ENCODE assay signal across 8 mouse cellular contexts in the genomic region with DNA sequence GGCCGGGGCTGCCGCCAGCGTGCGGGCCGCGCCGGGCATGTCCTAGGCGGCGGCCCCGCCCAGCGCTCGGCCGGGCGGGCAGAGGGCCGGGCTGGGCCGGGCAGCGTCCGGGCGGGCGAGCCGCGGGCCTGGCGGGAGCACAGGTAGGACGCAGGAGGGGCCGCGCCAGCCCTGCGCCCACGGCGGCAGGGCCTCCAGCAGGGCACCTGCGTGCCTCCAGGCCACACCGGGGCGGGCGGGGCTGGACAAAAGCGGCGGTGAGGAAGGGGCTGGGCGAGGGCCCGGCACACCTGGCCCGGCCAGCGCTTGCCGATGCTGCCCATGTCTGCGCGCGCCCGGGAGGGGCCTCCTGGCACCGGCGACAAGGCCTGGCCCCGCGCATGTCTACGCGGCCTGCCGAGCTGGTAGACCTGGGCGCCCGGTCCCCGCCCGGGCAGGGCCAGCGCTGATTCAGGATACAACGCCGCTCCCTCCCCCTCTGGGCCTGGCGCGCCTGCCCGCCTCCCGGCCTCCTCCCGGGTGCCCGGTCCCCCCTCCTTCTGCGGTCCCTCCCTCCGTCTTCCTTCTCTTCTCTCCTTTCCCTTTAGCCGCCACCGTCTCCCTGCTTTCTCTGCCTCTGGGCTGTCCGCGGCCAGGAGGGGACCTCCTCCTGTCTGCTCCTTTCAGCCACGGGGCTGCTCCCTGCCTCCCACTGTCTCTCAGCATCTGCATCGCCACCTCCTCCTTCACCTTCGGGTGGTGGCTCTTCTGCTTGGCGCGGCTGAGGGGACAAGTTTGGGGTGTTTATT. TPM values are rescaled to one million over a fixed set of nuclear protein-coding genes. Genes with fewer than 3 reads are reported as not detected.
DNase-seq lines count a peak whose midpoint lies in the region; ATAC-seq and TF ChIP-seq lines count a peak whose summit lies in the region.

No protein-coding gene starts in this region.

- H3K4me3 ChIP-seq in thymus, adult 2 months (ENCODE audit: control insufficient read depth, insufficient read depth, low read length), result peak overlapping the region; percentile 57
- H3K4me3 ChIP-seq in heart, adult 2 months, result peak overlapping the region; percentile 71
- H3K4me3 ChIP-seq in lung, postnatal 0 days (ENCODE audit: low read depth, low read length), result peak overlapping the region; percentile 77

- H3K36me3 ChIP-seq in thymus, adult 2 months (ENCODE audit: control insufficient read depth, insufficient read depth, low read length), result no peaks in the 10 kb centered on the region
- no peaks in the 10 kb centered on the region for H3K36me3 ChIP-seq in heart, adult 2 months (ENCODE audit: control insufficient read depth, insufficient read depth, low read length)
- no peaks in the 10 kb centered on the region for H3K36me3 ChIP-seq in lung, postnatal 0 days (ENCODE audit: insufficient read depth, low read length)

- ATAC-seq in lung, postnatal 0 days, result peak; percentile 54

- no peak for TF ChIP-seq CTCF in thymus, adult 2 months (IDR thresholded peaks at IDR 0.05; ENCODE audit: borderline replicate concordance, control insufficient read depth, extremely low read depth, insufficient read depth, low read length, poor library complexity)
- TF ChIP-seq CTCF in heart, adult 2 months (IDR thresholded peaks at IDR 0.05), result no peak
- TF ChIP-seq CTCF in lung, postnatal 0 days (IDR thresholded peaks at IDR 0.05), result no peak

- TF ChIP-seq EP300 in heart, adult 2 months (IDR thresholded peaks at IDR 0.05; ENCODE audit: insufficient read depth, low read depth, low read length), result no peak
- no peak for TF ChIP-seq EP300 in lung, postnatal 0 days (IDR thresholded peaks at IDR 0.05)

- H3K4me1 ChIP-seq in thymus, adult 2 months (replicated peaks; ENCODE audit: control insufficient read depth, insufficient read depth, low read length), result peaks cover 14% of the 10 kb centered on the region
- H3K4me1 ChIP-seq in heart, adult 2 months (ENCODE audit: control insufficient read depth, insufficient read depth, low read length), result peaks cover 3% of the 10 kb centered on the region; the same call in 1 of the 2 replicates
- H3K4me1 ChIP-seq in lung, postnatal 0 days (ENCODE audit: insufficient read depth, low read depth, low read length), result no peaks in the 10 kb centered on the region

- H3K4me2 ChIP-seq in lung, postnatal 0 days (replicated peaks; ENCODE audit: low read depth, low read length), result peak overlapping the region; percentile 97

- no peaks in the 10 kb centered on the region for H3K79me2 ChIP-seq in heart, adult 2 months (replicated peaks; ENCODE audit: control insufficient read depth, insufficient read depth, low read length)

- no peaks in the 10 kb centered on the region; the same call in 1 of the 2 replicates for H3K27me3 ChIP-seq in thymus, adult 2 months (ENCODE audit: control insufficient read depth, insufficient read depth, low read length)
- H3K27me3 ChIP-seq in heart, adult 2 months (ENCODE audit: control insufficient read depth, insufficient read depth, low read length), result no peaks in the 10 kb centered on the region; the same call in 1 of the 2 replicates
- no peaks in the 10 kb centered on the region for H3K27me3 ChIP-seq in lung, postnatal 0 days (replicated peaks; ENCODE audit: insufficient read depth, low read length)

- intact Hi-C loops in heart, adult 2 months (cut with DNase I), result no loop called here

- no peak for TF ChIP-seq POLR2A in thymus, adult 2 months (IDR thresholded peaks at IDR 0.05; ENCODE audit: control insufficient read depth, extremely low read depth, insufficient read depth, low read length, poor library complexity)
- no peak for TF ChIP-seq POLR2A in heart, adult 2 months (IDR thresholded peaks at IDR 0.05; ENCODE audit: insufficient read depth, low read depth, low read length)

- no peaks in the 10 kb centered on the region for H3K9me3 ChIP-seq in lung, postnatal 0 days (ENCODE audit: low read length)

- 1% methylated on average over 74 of the region's 75 CpGs for WGBS in thymus, adult 2 months
- WGBS in heart, adult 2 months, result 1% methylated on average over 68 of the region's 75 CpGs
- 2% methylated on average over 37 of the region's 75 CpGs for WGBS in lung, postnatal 0 days

- peak overlapping the region; percentile 88 for H3K9ac ChIP-seq in heart, adult 2 months (ENCODE audit: low read depth, low read length)
- H3K9ac ChIP-seq in lung, postnatal 0 days (replicated peaks; ENCODE audit: low read depth), result peak overlapping the region; percentile 75

- H3K27ac ChIP-seq in thymus, adult 2 months (ENCODE audit: control insufficient read depth, insufficient read depth, low read length), result no peak overlapping the region
- H3K27ac ChIP-seq in heart, adult 2 months, result peak overlapping the region; percentile 56
- H3K27ac ChIP-seq in lung, postnatal 0 days (ENCODE audit: low read length), result peak overlapping the region; percentile 97

- peak; percentile 33 for DNase-seq in thymus, adult 2 months
- no peak for DNase-seq in thymus, adult 18-20 months
- peak; percentile 80 to 84 for DNase-seq in cerebellum, postnatal 25 days
- peak; percentile 70 to 71 for DNase-seq in heart, adult 2 months
- DNase-seq in kidney, adult 8-10 months, result peak; percentile 69 to 70
- peak; percentile 80 for DNase-seq in lung, postnatal 0 days (ENCODE audit: low spot score)
- peak; percentile 46 for DNase-seq in ovary, postnatal 14 days (ENCODE audit: low spot score)
- no peak for DNase-seq in layer of hippocampus, postnatal 25 days (ENCODE audit: extremely low spot score in 1 of 2, low spot score in 1 of 2)

RNA-seq across cellular contexts. Expression of a gene that starts 2.2 kb away (rescaled TPM):
- 21.1 and 22.8 TPM in 2 replicates for polyA plus RNA-seq in thymus, adult 2 months (2012; rRNA removed)
- total RNA-seq in heart, adult 2 months (2021), result 10 to 100 TPM; 10.8 to 11.5 TPM
- 9.6 and 10.7 TPM in 2 replicates for polyA plus RNA-seq in heart, adult 2 months (2012; rRNA removed)
- polyA plus RNA-seq in lung, postnatal 0 days (2015; fragmentation: Nextera tagmentation; extraction: Ambion mirVana), result 17.5 and 20.8 TPM in 2 replicates
- total RNA-seq in layer of hippocampus, postnatal 25 days (2021), result 100 to 1,000 TPM; 180 to 192 TPM

RNA-seq across cellular contexts. Expression of a gene that starts 38.0 kb away (rescaled TPM):
- polyA plus RNA-seq in thymus, adult 2 months (2012; rRNA removed), result 82.3 and 99.8 TPM in 2 replicates
- total RNA-seq in heart, adult 2 months (2021), result 1 to 10 TPM; 6.6 to 6.8 TPM
- 17.2 and 23.5 TPM in 2 replicates for polyA plus RNA-seq in heart, adult 2 months (2012; rRNA removed)
- polyA plus RNA-seq in lung, postnatal 0 days (2015; fragmentation: Nextera tagmentation; extraction: Ambion mirVana), result 19.6 and 23.8 TPM in 2 replicates
- 10 to 100 TPM; 11.1 to 11.9 TPM for total RNA-seq in layer of hippocampus, postnatal 25 days (2021)

RNA-seq across cellular contexts. Expression of a gene that starts 43.8 kb away (rescaled TPM):
- polyA plus RNA-seq in thymus, adult 2 months (2012; rRNA removed), result 15.9 and 17.8 TPM in 2 replicates
- 1 to 10 TPM; 4.4 to 5.9 TPM for total RNA-seq in heart, adult 2 months (2021)
- polyA plus RNA-seq in heart, adult 2 months (2012; rRNA removed), result 9.5 and 13.6 TPM in 2 replicates
- polyA plus RNA-seq in lung, postnatal 0 days (2015; fragmentation: Nextera tagmentation; extraction: Ambion mirVana), result 14.0 and 14.6 TPM in 2 replicates
- under 1 TPM; 0.40 to 0.76 TPM for total RNA-seq in layer of hippocampus, postnatal 25 days (2021)

RNA-seq across cellular contexts. Expression of a gene that starts 47.8 kb away (rescaled TPM):
- 220 and 229 TPM in 2 replicates for polyA plus RNA-seq in thymus, adult 2 months (2012; rRNA removed)
- 100 to 1,000 TPM; 189 to 207 TPM for total RNA-seq in heart, adult 2 months (2021)
- 148 and 149 TPM in 2 replicates for polyA plus RNA-seq in heart, adult 2 months (2012; rRNA removed)
- 78.8 and 91.3 TPM in 2 replicates for polyA plus RNA-seq in lung, postnatal 0 days (2015; fragmentation: Nextera tagmentation; extraction: Ambion mirVana)
- total RNA-seq in layer of hippocampus, postnatal 25 days (2021), result 100 to 1,000 TPM; 147 to 158 TPM

Comparison
In these comparisons a context has a peak if more than half of its experiments do, and no peak if none do; other contexts are left out.
1. DNase-seq: peak in thymus, adult 2 months (single experiment), cerebellum, postnatal 25 days (2 of 2), heart, adult 2 months (2 of 2), kidney, adult 8-10 months (2 of 2), lung, postnatal 0 days (single experiment) and ovary, postnatal 14 days (single experiment); none in thymus, adult 18-20 months (0 of 2) and layer of hippocampus, postnatal 25 days (0 of 2).
2. Peak in every context shown above with its lines, with median percentiles within 50 percentile points of each other: H3K4me3 ChIP-seq.